Mouse (Mus musculus): Measurements from ENCODE around the gene Tfap2a. TPM values are rescaled to one million over a fixed set of nuclear protein-coding genes. Genes with fewer than 3 reads are reported as not detected.

Gene Tfap2a
- polyA plus RNA-seq (2012; rRNA removed): 0.01 and 0.02 TPM in 2 replicates

GRCm38 (mm10) chr13:40738196-40738880 lies at the start of gene Tfap2a:
Gene Tfap2a (minus strand): TSS chr13:40738376.

Other genes with a start within 250 kb of the Tfap2a start
- gene Gcnt2, start 121.4 kb upstream of the Tfap2a start, polyA plus RNA-seq (2012; rRNA removed): 3.1 and 3.9 TPM in 2 replicates